Mouse (Mus musculus): Measurements from ENCODE around the gene Oat. TPM values are rescaled to one million over a fixed set of nuclear protein-coding genes. Genes with fewer than 3 reads are reported as not detected.
A peak's percentile ranks its signal among the peaks of the same experiment; 100 is the strongest.

The Oat gene
- polyA plus RNA-seq, 1 experiment from 2014 or later, result 80.3 TPM

DNA sequence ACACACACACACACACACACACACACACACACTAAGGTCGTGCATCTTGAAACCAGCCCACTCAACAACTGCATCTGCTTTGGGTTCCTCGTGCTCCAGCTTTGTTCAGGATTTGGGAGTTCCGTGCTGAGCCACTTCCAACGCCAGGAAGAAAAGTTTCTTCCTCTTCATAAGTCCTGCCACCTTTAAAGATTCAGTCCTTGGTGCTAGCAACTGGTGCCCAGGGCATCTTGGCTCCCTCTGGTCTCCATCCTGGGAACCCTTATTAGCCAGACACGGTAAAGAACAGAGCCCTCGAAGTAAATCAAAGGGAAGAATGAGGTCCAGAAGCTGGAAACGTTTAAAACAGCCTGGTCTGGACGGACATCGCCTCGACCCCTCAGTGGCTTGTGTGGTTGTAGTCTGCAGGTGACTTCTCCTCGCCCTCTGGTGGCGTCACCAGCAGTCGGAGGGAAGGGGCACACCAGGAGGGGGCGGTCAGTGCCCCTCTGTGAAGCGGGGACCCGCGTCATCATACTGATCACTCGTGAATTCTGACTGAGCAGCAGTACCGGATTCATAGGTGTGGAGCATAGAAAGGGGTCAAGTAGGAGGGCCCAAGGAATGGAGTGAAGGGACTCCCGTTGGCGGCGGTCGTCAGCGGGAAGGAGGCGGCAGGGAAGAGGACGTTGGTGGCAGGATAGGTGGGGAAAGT is 20.5 kb upstream of the Oat start:
- 7% methylated on average over 26 of the region's 26 CpGs for WGBS
- H3K36me3 ChIP-seq (ENCODE audit: control insufficient read depth, insufficient read depth, low read length), result no peaks in the 10 kb centered on the region
- H3K27ac ChIP-seq (ENCODE audit: low read depth, low read length), result no peak overlapping the region
- ATAC-seq (ENCODE audit: low read depth), result no peak; the same call in 1 of the 2 replicates
- H3K4me1 ChIP-seq (ENCODE audit: control insufficient read depth, insufficient read depth, low read length), result peaks cover 19% of the 10 kb centered on the region
- H3K9me3 ChIP-seq (ENCODE audit: control insufficient read depth, low read length), result no peaks in the 10 kb centered on the region
- no peak overlapping the region for H3K9ac ChIP-seq (replicated peaks; ENCODE audit: low read depth, low read length)
- H3K27me3 ChIP-seq (ENCODE audit: control insufficient read depth, insufficient read depth, low read length), result peaks cover 38% of the 10 kb centered on the region
- peak overlapping the region; percentile 77 for H3K4me2 ChIP-seq (ENCODE audit: low read depth, low read length)
- peak overlapping the region; percentile 41 for H3K4me3 ChIP-seq (ENCODE audit: low read depth, low read length)

- H3K27ac ChIP-seq (ENCODE audit: low read depth, low read length), result no peak overlapping the region
- WGBS, result 86% methylated on average over 3 of the region's 3 CpGs
- no peak overlapping the region for H3K9ac ChIP-seq (replicated peaks; ENCODE audit: low read depth, low read length)
- ATAC-seq (ENCODE audit: low read depth), result no peak
- no peaks in the 10 kb centered on the region for H3K9me3 ChIP-seq (ENCODE audit: control insufficient read depth, low read length)
- H3K36me3 ChIP-seq (ENCODE audit: control insufficient read depth, insufficient read depth, low read length), result no peaks in the 10 kb centered on the region
- H3K4me3 ChIP-seq (ENCODE audit: low read depth, low read length), result no peak overlapping the region
- H3K4me2 ChIP-seq (ENCODE audit: low read depth, low read length), result no peak overlapping the region
- peaks cover 38% of the 10 kb centered on the region for H3K27me3 ChIP-seq (ENCODE audit: control insufficient read depth, insufficient read depth, low read length)
- peaks cover 19% of the 10 kb centered on the region for H3K4me1 ChIP-seq (ENCODE audit: control insufficient read depth, insufficient read depth, low read length)
These were observed 19.6 kb upstream of the Oat start for GRCm38 (mm10) chr7:132595787-132596186.

DNA sequence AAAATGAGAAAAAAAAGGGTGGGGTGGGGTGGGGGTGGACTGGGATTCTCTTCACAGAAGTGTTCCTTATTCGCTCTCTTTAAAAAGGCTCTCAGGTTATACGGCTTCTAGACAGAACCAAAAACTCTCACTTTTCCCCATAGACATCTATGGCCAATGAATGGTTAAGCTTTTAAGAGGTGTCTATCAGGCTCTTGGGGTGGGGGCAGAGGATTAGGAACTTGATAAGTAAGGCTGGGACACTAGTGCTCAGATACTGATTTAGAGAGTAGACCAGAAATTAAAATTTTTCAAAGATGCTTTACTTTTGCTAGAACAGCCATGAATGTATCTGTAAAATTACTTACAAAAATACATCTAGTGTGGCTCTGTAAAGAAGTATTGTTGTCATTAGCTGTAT is 18.1 kb upstream of the Oat start:
- H3K4me3 ChIP-seq (ENCODE audit: low read depth, low read length), result no peak overlapping the region
- peaks cover 27% of the 10 kb centered on the region for H3K27me3 ChIP-seq (ENCODE audit: control insufficient read depth, insufficient read depth, low read length)
- H3K36me3 ChIP-seq (ENCODE audit: control insufficient read depth, insufficient read depth, low read length), result no peaks in the 10 kb centered on the region
- peaks cover 14% of the 10 kb centered on the region for H3K4me1 ChIP-seq (ENCODE audit: control insufficient read depth, insufficient read depth, low read length)
- no peak overlapping the region for H3K9ac ChIP-seq (replicated peaks; ENCODE audit: low read depth, low read length)
- no peak for ATAC-seq (ENCODE audit: low read depth)
- no peaks in the 10 kb centered on the region for H3K9me3 ChIP-seq (ENCODE audit: control insufficient read depth, low read length)
- H3K4me2 ChIP-seq (ENCODE audit: low read depth, low read length), result no peak overlapping the region
- no peak overlapping the region for H3K27ac ChIP-seq (ENCODE audit: low read depth, low read length)
- 72% methylated on average over 2 of the region's 2 CpGs for WGBS

GRCm38 (mm10) chr7:132593762-132594161 is 17.6 kb upstream of the Oat start:
- no peak overlapping the region for H3K4me3 ChIP-seq (ENCODE audit: low read depth, low read length)
- H3K36me3 ChIP-seq (ENCODE audit: control insufficient read depth, insufficient read depth, low read length), result no peaks in the 10 kb centered on the region
- H3K27me3 ChIP-seq (ENCODE audit: control insufficient read depth, insufficient read depth, low read length), result peaks cover 21% of the 10 kb centered on the region
- H3K9me3 ChIP-seq (ENCODE audit: control insufficient read depth, low read length), result no peaks in the 10 kb centered on the region
- no peak overlapping the region for H3K9ac ChIP-seq (replicated peaks; ENCODE audit: low read depth, low read length)
- no peak for ATAC-seq (ENCODE audit: low read depth)
- peaks cover 9% of the 10 kb centered on the region for H3K4me1 ChIP-seq (ENCODE audit: control insufficient read depth, insufficient read depth, low read length)
- H3K4me2 ChIP-seq (ENCODE audit: low read depth, low read length), result no peak overlapping the region
- 58% methylated on average over 2 of the region's 2 CpGs for WGBS
- H3K27ac ChIP-seq (ENCODE audit: low read depth, low read length), result no peak overlapping the region

DNA sequence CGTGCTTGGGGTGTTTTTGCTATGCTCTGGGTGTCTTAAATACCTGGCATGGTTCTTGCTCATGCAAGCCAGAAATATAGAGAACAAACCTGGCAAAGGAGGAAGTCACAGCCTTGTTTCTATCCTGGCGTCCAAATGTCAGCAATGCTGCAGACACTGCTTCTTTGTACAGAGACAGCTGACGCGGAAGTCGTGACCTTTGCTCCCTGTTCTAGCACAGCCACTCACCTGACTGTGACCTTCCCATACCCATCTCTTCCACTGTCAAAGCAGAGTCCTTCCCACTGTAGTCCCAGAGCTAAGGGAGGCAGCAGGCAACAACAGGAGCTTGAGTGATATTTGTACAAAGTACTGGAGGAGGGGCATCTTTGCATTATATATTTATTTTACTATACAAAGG is 13.4 kb upstream of the Oat start:
- no peak overlapping the region for H3K27ac ChIP-seq (ENCODE audit: low read depth, low read length)
- H3K9ac ChIP-seq (replicated peaks; ENCODE audit: low read depth, low read length), result no peak overlapping the region
- no peaks in the 10 kb centered on the region for H3K36me3 ChIP-seq (ENCODE audit: control insufficient read depth, insufficient read depth, low read length)
- no peak overlapping the region for H3K4me3 ChIP-seq (ENCODE audit: low read depth, low read length)
- ATAC-seq (ENCODE audit: low read depth), result no peak
- no peaks in the 10 kb centered on the region for H3K9me3 ChIP-seq (ENCODE audit: control insufficient read depth, low read length)
- no peaks in the 10 kb centered on the region for H3K4me1 ChIP-seq (ENCODE audit: control insufficient read depth, insufficient read depth, low read length)
- no peaks in the 10 kb centered on the region for H3K27me3 ChIP-seq (ENCODE audit: control insufficient read depth, insufficient read depth, low read length)
- 62% methylated on average over 5 of the region's 5 CpGs for WGBS
- H3K4me2 ChIP-seq (ENCODE audit: low read depth, low read length), result no peak overlapping the region

- no peak for ATAC-seq (ENCODE audit: low read depth)
These were observed 11.0 kb upstream of the Oat start for GRCm38 (mm10) chr7:132587167-132587566.

DNA sequence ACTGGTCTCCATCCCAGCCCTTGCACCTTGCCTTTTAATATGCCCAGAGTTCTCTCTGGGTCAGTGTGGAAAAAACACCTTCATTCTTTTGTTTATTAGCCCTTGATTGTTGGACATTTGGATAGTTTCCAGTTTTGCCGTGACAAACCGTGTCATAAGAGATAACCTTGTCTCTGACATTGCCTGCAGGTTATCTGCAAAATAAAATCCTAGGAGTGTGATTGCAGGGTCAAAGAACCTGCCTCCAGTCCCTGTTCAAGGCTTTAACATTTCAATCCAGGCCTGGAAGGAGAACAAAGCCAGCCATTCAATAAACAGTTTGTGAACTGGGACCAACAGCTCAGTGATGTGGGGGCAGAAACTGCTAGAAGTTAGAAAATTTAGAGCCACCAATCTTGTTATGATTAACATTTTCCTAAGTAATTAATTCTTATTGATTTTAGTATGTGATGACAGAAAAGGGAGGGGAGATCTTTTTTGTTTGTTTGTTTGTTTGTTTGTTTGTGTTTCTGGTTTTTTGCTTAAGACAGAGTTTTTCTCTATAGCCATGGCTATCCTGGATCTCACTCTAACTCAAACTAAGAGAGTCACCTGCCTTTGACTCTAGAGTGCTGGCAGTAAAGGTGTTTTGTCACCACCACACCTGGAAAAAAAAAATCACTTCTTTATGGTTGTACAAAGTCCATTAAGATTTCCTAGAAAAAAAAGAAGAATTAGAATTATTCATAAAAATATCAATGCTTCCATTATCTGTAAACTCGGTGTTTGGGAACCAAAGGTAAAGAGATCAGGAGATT is 9.7 kb upstream of the Oat start:
- WGBS, result 66% methylated on average over 3 of the region's 3 CpGs
- no peak for ATAC-seq (ENCODE audit: low read depth)
- H3K9ac ChIP-seq (replicated peaks; ENCODE audit: low read depth, low read length), result no peak overlapping the region
- no peaks in the 10 kb centered on the region for H3K4me1 ChIP-seq (ENCODE audit: control insufficient read depth, insufficient read depth, low read length)
- no peak overlapping the region for H3K4me2 ChIP-seq (ENCODE audit: low read depth, low read length)
- H3K27ac ChIP-seq (ENCODE audit: low read depth, low read length), result no peak overlapping the region
- no peaks in the 10 kb centered on the region for H3K27me3 ChIP-seq (ENCODE audit: control insufficient read depth, insufficient read depth, low read length)
- H3K4me3 ChIP-seq (ENCODE audit: low read depth, low read length), result no peak overlapping the region
- H3K36me3 ChIP-seq (ENCODE audit: control insufficient read depth, insufficient read depth, low read length), result no peaks in the 10 kb centered on the region
- no peaks in the 10 kb centered on the region for H3K9me3 ChIP-seq (ENCODE audit: control insufficient read depth, low read length)

More at GRCm38 (mm10) chr7:132587167-132587566, 11.0 kb upstream of the Oat start:
- H3K9me3 ChIP-seq (ENCODE audit: control insufficient read depth, low read length), result no peaks in the 10 kb centered on the region
- H3K4me2 ChIP-seq (ENCODE audit: low read depth, low read length), result no peak overlapping the region
- H3K27me3 ChIP-seq (ENCODE audit: control insufficient read depth, insufficient read depth, low read length), result no peaks in the 10 kb centered on the region
- no peaks in the 10 kb centered on the region for H3K4me1 ChIP-seq (ENCODE audit: control insufficient read depth, insufficient read depth, low read length)
- no peak overlapping the region for H3K4me3 ChIP-seq (ENCODE audit: low read depth, low read length)
- no peaks in the 10 kb centered on the region for H3K36me3 ChIP-seq (ENCODE audit: control insufficient read depth, insufficient read depth, low read length)
- WGBS, result 77% methylated on average over 5 of the region's 5 CpGs
- H3K9ac ChIP-seq (replicated peaks; ENCODE audit: low read depth, low read length), result no peak overlapping the region
- H3K27ac ChIP-seq (ENCODE audit: low read depth, low read length), result no peak overlapping the region

- WGBS, result 96% methylated on average over 2 of the region's 2 CpGs
These were observed 5.2 kb upstream of the Oat start for GRCm38 (mm10) chr7:132581441-132581840.

DNA sequence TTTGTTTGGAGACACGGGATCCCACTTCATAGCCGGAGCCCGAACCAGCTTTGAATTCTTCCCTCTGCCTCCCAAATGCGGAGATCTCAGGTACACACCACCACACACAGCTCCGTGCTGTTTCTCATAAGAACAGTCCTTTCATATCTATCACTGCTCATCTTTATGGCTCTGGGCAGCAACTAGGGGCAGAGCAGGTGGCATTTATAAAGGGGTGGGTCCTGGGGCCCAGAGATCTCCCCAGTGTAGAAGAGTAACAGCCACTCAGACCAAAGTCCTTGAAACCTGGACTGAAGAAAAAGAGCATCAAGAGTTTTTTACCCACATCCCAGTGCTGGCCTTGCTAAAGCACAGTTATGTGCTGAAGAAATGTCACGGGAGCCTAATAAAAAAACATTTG is 4.3 kb upstream of the Oat start:
- no peaks in the 10 kb centered on the region for H3K4me1 ChIP-seq (ENCODE audit: control insufficient read depth, insufficient read depth, low read length)
- 84% methylated on average over 6 of the region's 6 CpGs for WGBS
- no peak overlapping the region for H3K9ac ChIP-seq (replicated peaks; ENCODE audit: low read depth, low read length)
- no peak overlapping the region for H3K4me3 ChIP-seq (ENCODE audit: low read depth, low read length)
- H3K36me3 ChIP-seq (ENCODE audit: control insufficient read depth, insufficient read depth, low read length), result no peaks in the 10 kb centered on the region
- H3K9me3 ChIP-seq (ENCODE audit: control insufficient read depth, low read length), result no peaks in the 10 kb centered on the region
- no peaks in the 10 kb centered on the region for H3K27me3 ChIP-seq (ENCODE audit: control insufficient read depth, insufficient read depth, low read length)
- H3K27ac ChIP-seq (ENCODE audit: low read depth, low read length), result no peak overlapping the region
- no peak for ATAC-seq (ENCODE audit: low read depth)
- no peak overlapping the region for H3K4me2 ChIP-seq (ENCODE audit: low read depth, low read length)

More at GRCm38 (mm10) chr7:132581441-132581840, 5.2 kb upstream of the Oat start:
- no peak overlapping the region for H3K9ac ChIP-seq (replicated peaks; ENCODE audit: low read depth, low read length)
- H3K27ac ChIP-seq (ENCODE audit: low read depth, low read length), result no peak overlapping the region
- no peak overlapping the region for H3K4me2 ChIP-seq (ENCODE audit: low read depth, low read length)
- no peaks in the 10 kb centered on the region for H3K36me3 ChIP-seq (ENCODE audit: control insufficient read depth, insufficient read depth, low read length)
- H3K4me3 ChIP-seq (ENCODE audit: low read depth, low read length), result no peak overlapping the region
- no peaks in the 10 kb centered on the region for H3K27me3 ChIP-seq (ENCODE audit: control insufficient read depth, insufficient read depth, low read length)
- H3K9me3 ChIP-seq (ENCODE audit: control insufficient read depth, low read length), result no peaks in the 10 kb centered on the region
- ATAC-seq (ENCODE audit: low read depth), result no peak
- H3K4me1 ChIP-seq (ENCODE audit: control insufficient read depth, insufficient read depth, low read length), result no peaks in the 10 kb centered on the region

All from neural tube, embryonic 14.5 days (tissue).